Comparison of ENCODE assay signal across 8 mouse cellular contexts in genomic region chr6:67266159-67266657, GRCm38 (mm10). TPM values are rescaled to one million over a fixed set of nuclear protein-coding genes. Genes with fewer than 3 reads are reported as not detected.
DNase-seq lines count a peak whose midpoint lies in the region; ATAC-seq lines count a peak whose summit lies in the region.

No protein-coding gene starts in this region.

- peak overlapping the region; percentile 99 for H3K4me3 ChIP-seq in forebrain, embryonic 11.5 days (ENCODE audit: low read depth, low read length)
- H3K4me3 ChIP-seq in intestine, embryonic 16.5 days (ENCODE audit: low read length), result peak overlapping the region; percentile 100

- WGBS in forebrain, embryonic 11.5 days, result under 1% methylated on average over 23 of the region's 23 CpGs
- WGBS in intestine, embryonic 16.5 days, result under 1% methylated on average over 23 of the region's 23 CpGs

- peak; percentile 74 for ATAC-seq in cerebellum, adult (ENCODE audit: insufficient number of reproducible peaks, low FRiP score, low TSS enrichment)
- peak; percentile 79 for ATAC-seq in forebrain, embryonic 11.5 days (replicated peaks; ENCODE audit: low FRiP score)
- ATAC-seq in intestine, embryonic 16.5 days, result peak; percentile 87
- ATAC-seq in megakaryocyte progenitor cell, adult 5-6 weeks (replicated peaks; ENCODE audit: poor library complexity), result peak; percentile 37

- no peaks in the 10 kb centered on the region for H3K4me1 ChIP-seq in forebrain, embryonic 11.5 days (replicated peaks; ENCODE audit: control insufficient read depth, insufficient read depth, low read length)
- H3K4me1 ChIP-seq in intestine, embryonic 16.5 days (ENCODE audit: control insufficient read depth, insufficient read depth, low read length), result no peaks in the 10 kb centered on the region; the same call in 1 of the 2 replicates

- peak overlapping the region; percentile 60 for H3K4me2 ChIP-seq in forebrain, embryonic 11.5 days (ENCODE audit: low read depth, low read length, severe bottlenecking)
- H3K4me2 ChIP-seq in intestine, embryonic 16.5 days (ENCODE audit: low read depth, low read length), result peak overlapping the region; percentile 63

- no peaks in the 10 kb centered on the region for H3K27me3 ChIP-seq in forebrain, embryonic 11.5 days (ENCODE audit: control insufficient read depth, insufficient read depth, low read length)
- no peaks in the 10 kb centered on the region for H3K27me3 ChIP-seq in intestine, embryonic 16.5 days (replicated peaks; ENCODE audit: control insufficient read depth, insufficient read depth, low read length)

- H3K27ac ChIP-seq in forebrain, embryonic 11.5 days (ENCODE audit: low read depth, low read length), result 0 out of 2 replicates have a peak overlapping the region, but pooled peaks have one; percentile 37
- peak overlapping the region; percentile 90 for H3K27ac ChIP-seq in intestine, embryonic 16.5 days (ENCODE audit: low read length)

- no peak for DNase-seq in cerebellum, adult 9-10 months
- DNase-seq in right cerebral cortex, adult 18-20 months, result peak; percentile 23
- no peak for DNase-seq in right cerebral cortex, postnatal 25 days
- DNase-seq in forebrain, embryonic 11.5 days (ENCODE audit: low spot score), result no peak
- DNase-seq in testis, postnatal 10 days (ENCODE audit: low spot score), result peak; percentile 50

- H3K9me3 ChIP-seq in forebrain, embryonic 11.5 days (ENCODE audit: control insufficient read depth, low read length), result no peaks in the 10 kb centered on the region
- no peaks in the 10 kb centered on the region for H3K9me3 ChIP-seq in intestine, embryonic 16.5 days (ENCODE audit: control insufficient read depth, low read length)

- H3K9ac ChIP-seq in forebrain, embryonic 11.5 days (ENCODE audit: low read length), result peak overlapping the region; percentile 70
- peak overlapping the region; percentile 73 for H3K9ac ChIP-seq in intestine, embryonic 16.5 days (ENCODE audit: low read depth, low read length)

- H3K36me3 ChIP-seq in forebrain, embryonic 11.5 days (ENCODE audit: control insufficient read depth, insufficient read depth, low read length), result no peaks in the 10 kb centered on the region
- no peaks in the 10 kb centered on the region for H3K36me3 ChIP-seq in intestine, embryonic 16.5 days (ENCODE audit: control insufficient read depth, insufficient read depth, low read length)

RNA-seq across cellular contexts. Expression of gene Serbp1, which starts 28.2 kb away (rescaled TPM):
- 601 and 607 TPM in 2 replicates for polyA plus RNA-seq in forebrain, embryonic 11.5 days (2014; fragmentation: Nextera tagmentation; extraction: Ambion mirVana)
- 300 and 319 TPM in 2 replicates for polyA plus RNA-seq in intestine, embryonic 16.5 days (2015; fragmentation: Nextera tagmentation; extraction: Ambion mirVana)
- total RNA-seq in megakaryocyte progenitor cell, adult 5-6 weeks (2015), result 1,237 and 1,242 TPM in 2 replicates
- 2,350 and 2,917 TPM in 2 replicates for total RNA-seq in megakaryocyte progenitor cell, adult 5-6 weeks (2017)

Comparison
In these comparisons a context has a peak if more than half of its experiments do, and no peak if none do; other contexts are left out.
1. DNase-seq: peak in right cerebral cortex, adult 18-20 months (single experiment) and testis, postnatal 10 days (single experiment); none in cerebellum, adult 9-10 months (single experiment), right cerebral cortex, postnatal 25 days (single experiment) and forebrain, embryonic 11.5 days (single experiment).
2. ATAC-seq: peak in every context shown above with its lines; median percentile 87 in intestine, embryonic 16.5 days; 79 in forebrain, embryonic 11.5 days; 74 in cerebellum, adult; 37 in megakaryocyte progenitor cell, adult 5-6 weeks.